Mouse (Mus musculus): ENCODE measurements around the gene Rela. TPM values are rescaled to one million over a fixed set of nuclear protein-coding genes. Genes with fewer than 3 reads are reported as not detected.

Gene Rela
- 31.5 and 39.6 TPM in 2 replicates for polyA plus RNA-seq (2016; fragmentation: Nextera tagmentation; extraction: Ambion mirVana)

GRCm38 (mm10) chr19:5637069-5638047, at the start of gene Rela:
Gene Rela, plus strand, starts transcription at chr19:5637483.
- Histone ChIP-seq H3K36me3 (peaks cover 38% of the 10 kb centered on the region), H3K27ac (peak within 1 kb of the TSS; percentile 95)
- DNase-seq (ENCODE audit: low spot score) = peak; percentile 89

GRCm38 (mm10) chr19:5589159-5589558, 48.1 kb upstream of the Rela start:
- no peak overlapping the region for H3K4me3 ChIP-seq
- no peak overlapping the region for H3K27ac ChIP-seq
- 79% methylated on average over 9 of the region's 9 CpGs for WGBS
- H3K27me3 ChIP-seq (ENCODE audit: low read depth, poor library complexity, severe bottlenecking) = no peaks in the 10 kb centered on the region
- H3K9me3 ChIP-seq (replicated peaks) = no peaks in the 10 kb centered on the region
- no peaks in the 10 kb centered on the region for H3K36me3 ChIP-seq
- no peaks in the 10 kb centered on the region for H3K4me1 ChIP-seq
- DNase-seq (ENCODE audit: low spot score) = no peak

More at GRCm38 (mm10) chr19:5637069-5638047, at the start of gene Rela:
- Histone ChIP-seq H3K27me3 (ENCODE audit: low read depth, poor library complexity, severe bottlenecking) (no peaks in the 10 kb centered on the region), H3K9me3 (replicated peaks) (no peaks in the 10 kb centered on the region), H3K4me3 (peak within 1 kb of the TSS; percentile 84), H3K4me1 (peaks cover 44% of the 10 kb centered on the region)
- under 1% methylated on average over 107 of the region's 109 CpGs for WGBS

- Histone ChIP-seq H3K9me3 (replicated peaks) (no peaks in the 10 kb centered on the region), H3K36me3 (no peaks in the 10 kb centered on the region), H3K27me3 (ENCODE audit: low read depth, poor library complexity, severe bottlenecking) (no peaks in the 10 kb centered on the region), H3K4me3 (no peak overlapping the region), H3K27ac (no peak overlapping the region), H3K4me1 (no peaks in the 10 kb centered on the region)
- WGBS = 89% methylated on average over 6 of the region's 6 CpGs
- no peak for DNase-seq (ENCODE audit: low spot score)
These were observed 45.4 kb upstream of the Rela start for GRCm38 (mm10) chr19:5591888-5592287.

- H3K27ac ChIP-seq = no peak overlapping the region
- no peaks in the 10 kb centered on the region for H3K27me3 ChIP-seq (ENCODE audit: low read depth, poor library complexity, severe bottlenecking)
- no peak overlapping the region for H3K4me3 ChIP-seq
- no peaks in the 10 kb centered on the region for H3K9me3 ChIP-seq (replicated peaks)
- peaks cover 19% of the 10 kb centered on the region for H3K4me1 ChIP-seq
- DNase-seq (ENCODE audit: low spot score) = no peak
- WGBS = 78% methylated on average over 4 of the region's 4 CpGs
- peaks cover 19% of the 10 kb centered on the region for H3K36me3 ChIP-seq
These were observed 38.1 kb upstream of the Rela start for GRCm38 (mm10) chr19:5599224-5599623.

GRCm38 (mm10) chr19:5601752-5602541, 35.3 kb upstream of the Rela start, which contains the start of gene Rnaseh2c:
Gene Rnaseh2c, plus strand, starts transcription at chr19:5601873.
- H3K36me3 ChIP-seq = peaks cover 46% of the 10 kb centered on the region
- peak within 1 kb of the TSS; percentile 88 for H3K4me3 ChIP-seq
- H3K27me3 ChIP-seq (ENCODE audit: low read depth, poor library complexity, severe bottlenecking) = no peaks in the 10 kb centered on the region
- DNase-seq (ENCODE audit: low spot score) = peak; percentile 78
- H3K4me1 ChIP-seq = peaks cover 19% of the 10 kb centered on the region
- under 1% methylated on average over 64 of the region's 64 CpGs for WGBS
- H3K9me3 ChIP-seq (replicated peaks) = no peaks in the 10 kb centered on the region
- H3K27ac ChIP-seq = peak within 1 kb of the TSS; percentile 90

GRCm38 (mm10) chr19:5603664-5604063, 33.6 kb upstream of the Rela start:
- Histone ChIP-seq H3K4me1 (peaks cover 23% of the 10 kb centered on the region), H3K4me3 (peak overlapping the region; percentile 88; the same call in 1 of the 2 replicates), H3K27ac (no peak overlapping the region), H3K27me3 (ENCODE audit: low read depth, poor library complexity, severe bottlenecking) (no peaks in the 10 kb centered on the region), H3K36me3 (peaks cover 63% of the 10 kb centered on the region), H3K9me3 (replicated peaks) (no peaks in the 10 kb centered on the region)
- no peak for DNase-seq (ENCODE audit: low spot score)
- WGBS = 90% methylated on average over 7 of the region's 7 CpGs

GRCm38 (mm10) chr19:5605126-5605525, 32.2 kb upstream of the Rela start:
- H3K4me3 ChIP-seq = no peak overlapping the region
- no peaks in the 10 kb centered on the region for H3K27me3 ChIP-seq (ENCODE audit: low read depth, poor library complexity, severe bottlenecking)
- 95% methylated on average over 7 of the region's 7 CpGs for WGBS
- H3K9me3 ChIP-seq (replicated peaks) = no peaks in the 10 kb centered on the region
- DNase-seq (ENCODE audit: low spot score) = no peak
- peaks cover 33% of the 10 kb centered on the region for H3K4me1 ChIP-seq
- no peak overlapping the region for H3K27ac ChIP-seq
- peaks cover 68% of the 10 kb centered on the region for H3K36me3 ChIP-seq

GRCm38 (mm10) chr19:5606196-5606595, 31.1 kb upstream of the Rela start:
- H3K27ac ChIP-seq = no peak overlapping the region
- 91% methylated on average over 8 of the region's 8 CpGs for WGBS
- no peaks in the 10 kb centered on the region for H3K9me3 ChIP-seq (replicated peaks)
- DNase-seq (ENCODE audit: low spot score) = no peak
- H3K4me1 ChIP-seq = peaks cover 40% of the 10 kb centered on the region
- H3K36me3 ChIP-seq = peaks cover 68% of the 10 kb centered on the region
- H3K4me3 ChIP-seq = no peak overlapping the region
- no peaks in the 10 kb centered on the region for H3K27me3 ChIP-seq (ENCODE audit: low read depth, poor library complexity, severe bottlenecking)

GRCm38 (mm10) chr19:5607705-5608410, 29.4 kb upstream of the Rela start:
- Histone ChIP-seq H3K9me3 (replicated peaks) (no peaks in the 10 kb centered on the region), H3K4me1 (peaks cover 29% of the 10 kb centered on the region), H3K4me3 (no peak overlapping the region), H3K27ac (no peak overlapping the region), H3K36me3 (peaks cover 63% of the 10 kb centered on the region), H3K27me3 (ENCODE audit: low read depth, poor library complexity, severe bottlenecking) (no peaks in the 10 kb centered on the region)
- 96% methylated on average over 26 of the region's 26 CpGs for WGBS
- DNase-seq (ENCODE audit: low spot score) = no peak

- Histone ChIP-seq H3K4me1 (peaks cover 21% of the 10 kb centered on the region), H3K4me3 (peak overlapping the region; percentile 72), H3K27ac (peak overlapping the region; percentile 99), H3K27me3 (ENCODE audit: low read depth, poor library complexity, severe bottlenecking) (no peaks in the 10 kb centered on the region), H3K36me3 (peaks cover 54% of the 10 kb centered on the region), H3K9me3 (replicated peaks) (no peaks in the 10 kb centered on the region)
- no peak for DNase-seq (ENCODE audit: low spot score)
- 93% methylated on average over 13 of the region's 13 CpGs for WGBS
These were observed 28.6 kb upstream of the Rela start for GRCm38 (mm10) chr19:5608707-5609106.

- DNase-seq (ENCODE audit: low spot score) = no peak
- Histone ChIP-seq H3K4me1 (peaks cover 21% of the 10 kb centered on the region), H3K36me3 (peaks cover 50% of the 10 kb centered on the region), H3K27ac (peak overlapping the region; percentile 99), H3K9me3 (replicated peaks) (no peaks in the 10 kb centered on the region), H3K27me3 (ENCODE audit: low read depth, poor library complexity, severe bottlenecking) (no peaks in the 10 kb centered on the region), H3K4me3 (peak overlapping the region; percentile 72)
- 70% methylated on average over 10 of the region's 10 CpGs for WGBS
These were observed 28.1 kb upstream of the Rela start for GRCm38 (mm10) chr19:5609171-5609546.

All from limb, embryonic 10.5 days (tissue).